Mouse (Mus musculus) MEL (cell line): ENCODE measurements at regions not wholly inside any gene's neighbourhood (a gene's known extent, or its start where the extent isn't known, plus 50 kb on each side); places are given as distances from the start of the nearest gene placed in this dataset.

ENCODE experiments used
- DNase-seq: peaks from one replicate; pipeline ENCODE4 v3.0.0; 2011; ENCODE audit warnings: low read depth, low spot score
- H3K27ac ChIP-seq: 2 replicates; pipeline ENCODE4 v1.5.1; 2012; ENCODE audit warnings: low read depth, mild to moderate bottlenecking, control low read depth, low read length, moderate library complexity; ENCODE audit not compliant: control insufficient read depth
- H3K27me3 ChIP-seq, 2 experiments: fragments of 150-350 bp in 1 of 2; sonication (generic) in 1 of 2; 2 replicates each; pipeline ENCODE4 v1.6.1; 2012; ENCODE audit warnings: low read length in 2 of 2, mild to moderate bottlenecking in 2 of 2, improper control_type of control experiment in 1 of 2, moderate library complexity in 1 of 2; ENCODE audit not compliant: insufficient read depth in 2 of 2, control insufficient read depth in 1 of 2
- H3K36me3 ChIP-seq, 2 experiments: 2 replicates each; pipeline ENCODE4 v1.6.1; 2012 to 2014; ENCODE audit warnings: low read length in 2 of 2, improper control_type of control experiment in 1 of 2, inconsistent platforms in 1 of 2, mild to moderate bottlenecking in 1 of 2; ENCODE audit not compliant: insufficient read depth in 2 of 2, control insufficient read depth in 1 of 2
- H3K4me1 ChIP-seq, 2 experiments: fragments of 150-350 bp in 1 of 2; sonication (generic) in 1 of 2; 2 replicates each; pipeline ENCODE4 v1.6.1; 2012; ENCODE audit warnings: low read length in 2 of 2, improper control_type of control experiment in 1 of 2, mild to moderate bottlenecking in 1 of 2; ENCODE audit not compliant: insufficient read depth in 2 of 2, control insufficient read depth in 1 of 2
- H3K4me3 ChIP-seq, 2 experiments: fragments of 150-350 bp in 1 of 2; sonication (generic) in 1 of 2; 2 replicates each; pipeline ENCODE4 v1.5.1; 2012; ENCODE audit warnings: low read depth in 2 of 2, low read length in 2 of 2, mild to moderate bottlenecking in 2 of 2, moderate library complexity in 2 of 2, control low read depth in 1 of 2, improper control_type of control experiment in 1 of 2; ENCODE audit not compliant: control insufficient read depth in 1 of 2, insufficient read depth in 1 of 2
- H3K79me2 ChIP-seq: 2 replicates; pipeline ENCODE4 v1.6.1; 2012; ENCODE audit warnings: mild to moderate bottlenecking, low read length, moderate library complexity; ENCODE audit not compliant: control insufficient read depth, poor library complexity, insufficient read depth
- H3K9ac ChIP-seq: 2 replicates; pipeline ENCODE4 v1.6.1; 2012; ENCODE audit warnings: low read depth, mild to moderate bottlenecking, control low read depth, low read length, moderate library complexity; ENCODE audit not compliant: control insufficient read depth, poor library complexity, severe bottlenecking
- H3K9me3 ChIP-seq: fragments of 150-350 bp; sonication (generic); replicated peaks from 2 replicates; pipeline ENCODE4 v1.6.1; 2012; ENCODE audit warnings: mild to moderate bottlenecking, low read length, improper control_type of control experiment, moderate library complexity; ENCODE audit not compliant: insufficient read depth
- BHLHE40 ChIP-seq: IDR thresholded peaks from 2 replicates; pipeline ENCODE4 v1.6.1; 2012; ENCODE audit warnings: low read depth, mild to moderate bottlenecking, inconsistent platforms, low read length, improper control_type of control experiment, borderline replicate concordance
- CHD1 ChIP-seq: IDR thresholded peaks from 2 replicates; pipeline ENCODE4 v1.6.1; 2012; ENCODE audit warnings: low read depth, mild to moderate bottlenecking, inconsistent platforms, low read length, improper control_type of control experiment
- CHD2 ChIP-seq: IDR thresholded peaks from 2 replicates; pipeline ENCODE4 v1.6.1; 2011; ENCODE audit warnings: low read length, improper control_type of control experiment
- CTCF ChIP-seq, 3 experiments: IDR thresholded peaks in 2 of 3; conservative IDR thresholded peaks in 1 of 3; 2 replicates each; pipeline ENCODE4 v1.5.1; 2011 to 2012; ENCODE audit warnings: low read length in 3 of 3, low read depth in 2 of 3, mild to moderate bottlenecking in 2 of 3, improper control_type of control experiment in 1 of 3, inconsistent platforms in 1 of 3, mixed read lengths in 1 of 3, moderate library complexity in 1 of 3; ENCODE audit not compliant: control insufficient read depth in 1 of 3, insufficient read depth in 1 of 3, poor library complexity in 1 of 3, severe bottlenecking in 1 of 3
- E2F4 ChIP-seq: IDR thresholded peaks from 2 replicates; pipeline ENCODE4 v1.6.1; 2011; ENCODE audit warnings: low read depth, low read length, improper control_type of control experiment, borderline replicate concordance
- ELF1 ChIP-seq: IDR thresholded peaks from 2 replicates; pipeline ENCODE4 v1.6.1; 2014; ENCODE audit warnings: low read depth, mild to moderate bottlenecking, inconsistent platforms, low read length, improper control_type of control experiment, moderate library complexity
- GABPA ChIP-seq: IDR thresholded peaks from 2 replicates; pipeline ENCODE4 v1.6.1; 2012; ENCODE audit warnings: low read depth, mild to moderate bottlenecking, inconsistent platforms, low read length, improper control_type of control experiment, moderate library complexity
- GATA1 ChIP-seq: IDR thresholded peaks from 2 replicates; pipeline ENCODE4 v1.6.1; 2011; ENCODE audit warnings: low read depth, low read length, improper control_type of control experiment
- JUND ChIP-seq: IDR thresholded peaks from 2 replicates; pipeline ENCODE4 v1.6.1; 2011; ENCODE audit warnings: low read depth, mild to moderate bottlenecking, improper control_type of control experiment, low read length
- KAT2A ChIP-seq: conservative IDR thresholded peaks from 2 replicates; pipeline ENCODE4 v1.6.1; 2012; ENCODE audit warnings: low read depth, low read length, improper control_type of control experiment, inconsistent platforms
- MAFK ChIP-seq: IDR thresholded peaks from 2 replicates; pipeline ENCODE4 v1.6.1; 2011; ENCODE audit warnings: low read depth, mild to moderate bottlenecking, low read length, improper control_type of control experiment, borderline replicate concordance
- MAX ChIP-seq: IDR thresholded peaks from 2 replicates; pipeline ENCODE4 v1.6.1; 2011; ENCODE audit warnings: low read length, improper control_type of control experiment
- MAZ ChIP-seq: IDR thresholded peaks from 2 replicates; pipeline ENCODE4 v1.6.1; 2012; ENCODE audit warnings: low read depth, mild to moderate bottlenecking, inconsistent platforms, low read length, improper control_type of control experiment
- MEF2A ChIP-seq: IDR thresholded peaks from 2 replicates; pipeline ENCODE4 v1.6.1; 2014; ENCODE audit warnings: low read depth, mild to moderate bottlenecking, inconsistent platforms, low read length, improper control_type of control experiment; ENCODE audit not compliant: poor library complexity, insufficient replicate concordance, severe bottlenecking; ENCODE audit errors: extremely low read depth
- MXI1 ChIP-seq: IDR thresholded peaks from 2 replicates; pipeline ENCODE4 v1.6.1; 2011; ENCODE audit warnings: mild to moderate bottlenecking, low read depth, low read length, improper control_type of control experiment
- MYB ChIP-seq: IDR thresholded peaks from 2 replicates; pipeline ENCODE4 v1.6.1; 2011; ENCODE audit warnings: mild to moderate bottlenecking, low read depth, low read length, improper control_type of control experiment
- NELFE ChIP-seq: IDR thresholded peaks from 2 replicates; pipeline ENCODE4 v1.6.1; 2011; ENCODE audit warnings: low read depth, low read length, improper control_type of control experiment
- NRF1 ChIP-seq: IDR thresholded peaks from 2 replicates; pipeline ENCODE4 v1.6.1; 2014; ENCODE audit warnings: low read depth, mild to moderate bottlenecking, inconsistent platforms, low read length, improper control_type of control experiment, moderate library complexity; ENCODE audit not compliant: poor library complexity, insufficient read depth, severe bottlenecking
- POLR2A ChIP-seq, 2 experiments: IDR thresholded peaks; 2 replicates each; pipeline ENCODE4 v1.6.1; 2011 to 2012; ENCODE audit warnings: low read length in 2 of 2, mild to moderate bottlenecking in 2 of 2, control low read depth in 1 of 2, improper control_type of control experiment in 1 of 2, low read depth in 1 of 2, moderate library complexity in 1 of 2; ENCODE audit not compliant: control insufficient read depth in 1 of 2, insufficient read depth in 1 of 2, poor library complexity in 1 of 2
- POLR2AphosphoS2 ChIP-seq: IDR thresholded peaks from 2 replicates; pipeline ENCODE4 v1.6.1; 2011; ENCODE audit warnings: low read length, improper control_type of control experiment
- POLR2AphosphoS5 ChIP-seq: IDR thresholded peaks from 2 replicates; pipeline ENCODE4 v1.6.1; 2012; ENCODE audit warnings: low read depth, borderline replicate concordance, mild to moderate bottlenecking, inconsistent platforms, low read length, moderate library complexity, mixed read lengths
- RAD21 ChIP-seq: IDR thresholded peaks from 2 replicates; pipeline ENCODE4 v1.6.1; 2011; ENCODE audit warnings: mild to moderate bottlenecking, low read depth, low read length, improper control_type of control experiment
- SMC3 ChIP-seq: IDR thresholded peaks from 2 replicates; pipeline ENCODE4 v1.6.1; 2011; ENCODE audit warnings: low read depth, low read length, improper control_type of control experiment
- TAL1 ChIP-seq: IDR thresholded peaks from 2 replicates; pipeline ENCODE4 v1.6.1; 2012; ENCODE audit warnings: mild to moderate bottlenecking, inconsistent platforms, low read length, moderate library complexity, mixed read lengths
- TBP ChIP-seq: IDR thresholded peaks from 2 replicates; pipeline ENCODE4 v1.8.0; 2011; ENCODE audit warnings: low read depth, low read length, improper control_type of control experiment
- TCF12 ChIP-seq: IDR thresholded peaks from 2 replicates; pipeline ENCODE4 v1.6.1; 2014; ENCODE audit warnings: low read depth, mild to moderate bottlenecking, inconsistent platforms, low read length, improper control_type of control experiment, moderate library complexity
- USF2 ChIP-seq, 2 experiments: IDR thresholded peaks; 2 replicates each; pipeline ENCODE4 v1.6.1; 2011 to 2012; ENCODE audit warnings: improper control_type of control experiment in 2 of 2, low read length in 2 of 2, borderline replicate concordance in 1 of 2, inconsistent platforms in 1 of 2, low read depth in 1 of 2, mild to moderate bottlenecking in 1 of 2; ENCODE audit not compliant: insufficient read depth in 1 of 2
- ZKSCAN1 ChIP-seq: IDR thresholded peaks from 2 replicates; pipeline ENCODE4 v1.6.1; 2012; ENCODE audit warnings: low read depth, mild to moderate bottlenecking, inconsistent platforms, low read length, improper control_type of control experiment, moderate library complexity
- ZMIZ1 ChIP-seq: IDR thresholded peaks from 2 replicates; pipeline ENCODE4 v1.6.1; 2012; ENCODE audit warnings: low read depth, mild to moderate bottlenecking, inconsistent platforms, low read length, improper control_type of control experiment, moderate library complexity
- ZNF384 ChIP-seq: IDR thresholded peaks from 2 replicates; pipeline ENCODE4 v1.6.1; 2012; ENCODE audit warnings: low read depth, mild to moderate bottlenecking, inconsistent platforms, low read length, improper control_type of control experiment

DNA sequence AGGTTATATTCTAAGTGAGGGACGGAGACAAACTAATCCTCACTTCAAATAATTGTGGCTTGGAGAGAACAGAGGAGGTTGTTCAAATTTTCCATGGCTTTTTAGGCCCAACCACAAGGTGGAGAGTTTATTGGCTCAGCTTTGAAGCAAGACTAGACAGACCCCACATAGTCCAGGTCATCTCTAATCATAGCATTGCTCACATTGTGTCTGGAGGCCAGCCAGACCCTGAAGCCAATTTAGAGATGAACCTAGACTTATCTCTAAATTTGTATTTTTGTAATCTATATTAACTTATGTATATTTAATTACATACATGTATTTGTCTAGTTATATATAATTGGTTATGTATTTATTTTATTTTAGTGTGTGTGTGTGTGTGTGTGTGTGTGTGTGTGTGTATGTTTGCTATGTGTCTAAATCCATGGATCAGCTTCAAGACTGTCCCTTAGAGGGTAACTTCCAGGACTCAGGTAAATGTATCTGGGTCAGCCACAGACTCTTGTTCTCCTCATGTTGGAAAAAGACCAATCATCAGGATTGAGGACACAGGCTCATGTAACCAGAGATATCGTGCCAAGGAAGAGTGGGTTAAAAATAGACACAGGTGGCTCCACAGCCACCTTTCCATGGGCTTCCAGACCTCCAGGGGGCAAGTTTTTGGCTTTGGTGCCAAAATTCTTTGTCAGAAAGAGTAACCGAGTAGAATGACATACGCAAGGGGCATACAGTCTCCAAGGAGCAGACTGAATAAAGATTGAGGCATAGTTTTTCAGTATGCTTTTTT, 142.9 kb downstream of the Nrip1 start:
- H3K4me3 ChIP-seq: no peak overlapping the region
- no peak for DNase-seq
- no peaks in the 10 kb centered on the region for H3K4me1 ChIP-seq
- no peak for TF ChIP-seq ELF1
- no peak for TF ChIP-seq MEF2A
- no peak for TF ChIP-seq KAT2A
- no peak for TF ChIP-seq POLR2AphosphoS2
- TF ChIP-seq SMC3: no peak
- TF ChIP-seq USF2 (IDR thresholded peaks at IDR 0.05; ENCODE audit: borderline replicate concordance in 1 of 2, insufficient read depth in 1 of 2, low read depth in 1 of 2, low read length in 2 of 2): no peak
- TF ChIP-seq GATA1: no peak
- TF ChIP-seq TBP: no peak
- TF ChIP-seq MXI1: no peak
- TF ChIP-seq MAX: no peak
- TF ChIP-seq JUND: no peak
- TF ChIP-seq RAD21: no peak
- no peak for TF ChIP-seq BHLHE40
- no peak for TF ChIP-seq NRF1
- no peak for TF ChIP-seq MYB
- TF ChIP-seq E2F4: no peak
- TF ChIP-seq ZNF384: no peak
- no peak for TF ChIP-seq ZMIZ1
- no peak for TF ChIP-seq CHD1
- no peak for TF ChIP-seq MAZ
- H3K36me3 ChIP-seq: no peaks in the 10 kb centered on the region
- no peaks in the 10 kb centered on the region; a peak in 2 of 4 replicates for H3K27me3 ChIP-seq
- no peak overlapping the region for H3K27ac ChIP-seq
- H3K79me2 ChIP-seq: no peaks in the 10 kb centered on the region
- H3K9me3 ChIP-seq: no peaks in the 10 kb centered on the region
- H3K9ac ChIP-seq: no peak overlapping the region

DNA sequence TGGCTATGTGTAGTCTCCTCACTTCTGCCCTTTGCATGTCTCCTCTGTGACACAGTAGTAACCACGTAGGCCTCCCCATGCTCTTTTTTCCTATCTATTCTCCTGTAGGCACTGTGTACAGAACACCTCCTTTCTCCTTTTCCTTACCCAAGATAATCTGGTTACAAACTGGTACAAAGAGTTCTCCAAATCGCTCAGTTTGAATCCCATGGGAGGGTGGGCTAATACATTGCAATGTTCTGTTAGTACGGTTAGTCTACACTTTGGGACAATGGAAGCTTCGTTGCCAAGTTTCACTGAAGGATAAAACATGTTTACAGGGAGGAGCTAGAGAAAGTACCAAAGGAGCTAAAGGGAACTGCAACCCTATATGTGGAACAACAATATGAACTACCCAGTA, 145.2 kb downstream of the Nrip1 start:
- no peak for DNase-seq
- no peaks in the 10 kb centered on the region; a peak in 2 of 4 replicates for H3K27me3 ChIP-seq
- H3K79me2 ChIP-seq: no peaks in the 10 kb centered on the region
- H3K36me3 ChIP-seq: no peaks in the 10 kb centered on the region
- no peak overlapping the region for H3K27ac ChIP-seq
- H3K4me3 ChIP-seq: no peak overlapping the region
- no peaks in the 10 kb centered on the region for H3K4me1 ChIP-seq
- TF ChIP-seq CHD1 (no peak), TCF12 (no peak), GABPA (no peak), ELF1 (no peak), TAL1 (no peak), BHLHE40 (no peak), POLR2AphosphoS5 (no peak), POLR2A (IDR thresholded peaks at IDR 0.05; ENCODE audit: control insufficient read depth in 1 of 2, insufficient read depth in 1 of 2, low read depth in 1 of 2, low read length in 2 of 2, poor library complexity in 1 of 2) (no peak), CTCF (IDR thresholded peaks at IDR 0.05 in 2 of 3, conservative IDR thresholded peaks at IDR 0.05 in 1 of 3; ENCODE audit: control insufficient read depth in 1 of 3, insufficient read depth in 1 of 3, low read depth in 2 of 3, low read length in 3 of 3, poor library complexity in 1 of 3, severe bottlenecking in 1 of 3) (no peak), RAD21 (no peak), CHD2 (no peak), JUND (no peak), MAFK (no peak), ZMIZ1 (no peak), POLR2AphosphoS2 (no peak), GATA1 (no peak), SMC3 (no peak), ZKSCAN1 (no peak), NRF1 (no peak), NELFE (no peak)
- no peak overlapping the region for H3K9ac ChIP-seq
- no peaks in the 10 kb centered on the region for H3K9me3 ChIP-seq
